Mouse (Mus musculus): ENCODE measurements around the gene Gpr18. TPM values are rescaled to one million over a fixed set of nuclear protein-coding genes. Genes with fewer than 3 reads are reported as not detected.

Gene Gpr18
- total RNA-seq (2021) = under 1 TPM in 1 of 2 experiments, not detected in 1; 0.39 TPM
- long read RNA-seq, experiment 1 = 0 reads
- long read RNA-seq, experiment 2 = 0 reads

GRCm38 (mm10) chr14:121915621-121916020 is at the start of gene Gpr18:
Gene Gpr18, minus strand, starts transcription at chr14:121915781.
- no peak for DNase-seq
- intact Hi-C loops (cut with DNase I) = no loop called here

DNA sequence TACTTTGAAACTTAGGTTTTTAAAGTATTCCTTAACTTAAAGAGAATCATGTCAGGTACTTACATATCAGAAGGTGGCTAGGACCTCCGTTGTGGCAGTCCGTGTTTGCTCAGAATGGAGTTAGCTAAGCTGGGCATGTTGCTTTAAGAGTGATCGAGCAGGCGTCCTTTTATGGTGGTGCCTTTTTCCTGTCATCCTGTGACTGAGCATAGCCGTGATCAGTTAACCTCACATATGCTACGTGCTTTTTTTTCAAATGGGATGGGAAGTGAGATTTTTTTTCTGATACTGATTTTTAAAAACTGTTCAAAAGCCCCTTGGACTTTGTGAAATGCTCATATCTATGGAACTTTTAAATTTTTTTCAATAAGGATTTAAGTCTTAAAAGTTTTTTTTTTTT is 49.4 kb upstream of the Gpr18 start, which contains the start of gene Gpr183:
Gene Gpr183 (minus strand): TSS at position 206 of the 400 bp plus-strand sequence.
- intact Hi-C loops (cut with DNase I) = loop anchor here (5.0 kb wide), 1 partner anchor 33 kb away; no protein-coding TSS in a partner anchor
- no peak for DNase-seq

DNA sequence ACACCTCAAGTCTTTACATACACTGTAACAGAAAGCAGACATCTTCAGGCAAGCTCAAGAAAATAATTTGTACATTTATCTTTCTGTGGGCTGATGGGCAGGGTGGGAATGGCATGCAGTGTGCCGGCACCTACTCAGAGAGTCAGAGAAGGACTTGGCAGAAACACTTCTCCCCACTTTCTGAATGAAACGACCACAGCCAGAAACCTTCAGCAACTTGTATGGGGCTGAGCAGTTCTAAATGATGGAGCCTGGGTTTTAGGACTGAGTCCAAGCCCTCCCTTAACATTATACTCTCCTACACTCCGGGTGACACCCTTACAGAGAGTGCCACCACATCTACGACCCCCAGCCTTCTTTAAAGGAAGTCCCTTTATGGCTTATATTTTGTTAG is 48.4 kb upstream of the Gpr18 start:
- DNase-seq = no peak
- intact Hi-C loops (cut with DNase I) = no loop called here

DNA sequence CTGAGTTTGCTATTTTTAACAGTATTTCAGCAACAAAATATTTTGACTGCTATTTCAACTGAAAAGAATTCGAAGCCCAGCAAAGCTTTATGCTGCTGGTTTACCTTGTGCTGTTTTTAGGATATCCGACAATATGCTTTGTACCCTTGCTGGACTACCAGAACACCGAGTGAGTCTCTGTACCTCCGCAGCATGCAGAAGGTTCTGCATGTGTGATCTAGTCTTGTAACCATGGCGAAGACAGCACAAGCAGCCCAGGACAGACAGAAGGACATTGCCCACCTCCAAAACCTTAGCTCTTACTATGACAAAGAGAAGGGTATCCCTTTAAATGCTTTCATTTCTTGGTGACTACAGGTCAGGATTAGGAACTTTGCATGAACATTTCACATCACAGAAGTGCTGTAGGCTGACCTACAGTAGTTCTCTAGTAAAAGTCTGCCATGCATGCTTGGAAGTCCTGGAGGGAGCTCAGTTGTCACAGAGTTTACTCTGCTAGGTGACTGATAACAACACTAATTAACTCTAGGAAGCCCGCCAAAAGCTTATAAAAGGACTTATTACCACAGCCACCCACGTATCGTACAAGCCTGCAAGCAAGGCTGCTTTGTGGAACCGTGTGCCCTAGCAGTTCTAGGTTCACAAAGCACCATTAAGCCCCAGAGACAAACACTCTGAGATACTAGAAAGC is 47.8 kb upstream of the Gpr18 start:
- intact Hi-C loops (cut with DNase I) = no loop called here
- DNase-seq = no peak

DNA sequence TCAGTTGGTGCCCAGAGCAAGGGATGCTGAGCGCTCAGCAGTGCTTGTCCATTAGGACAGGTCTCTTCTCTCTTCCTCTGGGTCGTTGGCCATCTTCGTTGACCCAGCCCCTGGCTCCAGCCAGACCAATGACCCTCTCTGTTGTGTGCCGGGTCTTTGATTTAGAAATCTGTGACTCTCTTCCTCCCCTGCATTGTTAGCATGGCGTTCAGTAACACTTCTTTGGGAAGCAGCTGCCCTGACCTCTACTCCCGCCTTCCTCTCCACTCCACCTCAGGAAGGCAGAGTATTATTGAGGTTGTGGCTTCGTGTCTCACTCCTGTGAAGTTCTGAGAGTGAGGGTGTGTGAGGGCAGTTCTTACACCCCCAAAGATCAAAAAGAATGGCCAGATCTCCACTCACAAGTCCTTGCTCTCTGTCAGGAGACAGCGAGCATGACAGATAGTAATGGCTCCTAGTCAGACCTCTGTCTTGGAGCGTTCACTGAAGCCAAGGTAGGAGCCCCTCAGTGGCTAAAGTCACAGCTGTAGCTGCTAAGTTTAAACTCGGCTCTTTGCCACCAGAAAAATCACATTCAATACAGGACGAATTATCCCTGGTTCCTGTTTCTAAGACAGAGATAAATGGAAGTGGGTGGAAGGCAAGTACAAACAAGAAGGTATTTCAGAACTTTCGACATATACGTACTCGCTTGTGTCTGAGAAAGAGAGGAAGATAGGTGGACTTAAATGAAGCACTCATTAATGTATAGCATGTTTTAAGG is 46.7 kb upstream of the Gpr18 start:
- no peak for DNase-seq
- intact Hi-C loops (cut with DNase I) = no loop called here

DNA sequence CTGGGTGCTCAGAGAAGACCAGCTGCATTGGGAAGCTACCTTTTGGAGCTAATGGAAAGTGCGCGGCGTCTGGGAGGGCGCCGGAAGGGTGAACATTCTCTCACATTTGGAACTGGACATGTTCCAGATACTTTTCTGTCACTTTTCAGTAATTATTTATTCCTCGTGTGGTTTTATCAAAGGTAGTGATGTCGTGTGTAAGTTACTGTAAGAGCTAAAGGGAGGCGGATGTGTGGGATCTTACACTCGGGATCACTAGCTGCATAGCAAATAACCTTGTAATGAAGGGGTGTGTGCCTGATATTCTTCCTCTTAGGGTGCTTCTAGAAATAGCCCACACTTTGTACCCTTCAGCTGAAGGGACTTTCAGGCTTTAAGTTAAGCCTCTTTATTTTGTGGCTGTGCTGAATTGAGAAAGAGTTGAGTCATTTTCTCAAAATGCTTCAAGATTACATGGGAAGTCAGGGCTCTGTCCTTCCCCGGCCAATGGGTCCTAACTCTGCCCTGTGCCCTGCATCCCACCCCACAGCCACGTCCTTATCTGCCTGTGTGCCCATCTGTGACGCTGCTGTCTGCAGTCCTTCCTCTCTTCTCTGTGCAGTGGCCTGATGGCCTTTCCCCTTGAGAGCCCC is 46.0 kb upstream of the Gpr18 start:
- intact Hi-C loops (cut with DNase I) = no loop called here
- no peak for DNase-seq

- intact Hi-C loops (cut with DNase I) = no loop called here
- DNase-seq = no peak
These were observed 45.4 kb upstream of the Gpr18 start for GRCm38 (mm10) chr14:121960997-121961396.

- no peak for DNase-seq
- intact Hi-C loops (cut with DNase I) = no loop called here
These were observed 45.0 kb upstream of the Gpr18 start for GRCm38 (mm10) chr14:121960531-121960930.

- intact Hi-C loops (cut with DNase I) = no loop called here
- no peak for DNase-seq
These were observed 44.5 kb upstream of the Gpr18 start for GRCm38 (mm10) chr14:121960031-121960430.

DNA sequence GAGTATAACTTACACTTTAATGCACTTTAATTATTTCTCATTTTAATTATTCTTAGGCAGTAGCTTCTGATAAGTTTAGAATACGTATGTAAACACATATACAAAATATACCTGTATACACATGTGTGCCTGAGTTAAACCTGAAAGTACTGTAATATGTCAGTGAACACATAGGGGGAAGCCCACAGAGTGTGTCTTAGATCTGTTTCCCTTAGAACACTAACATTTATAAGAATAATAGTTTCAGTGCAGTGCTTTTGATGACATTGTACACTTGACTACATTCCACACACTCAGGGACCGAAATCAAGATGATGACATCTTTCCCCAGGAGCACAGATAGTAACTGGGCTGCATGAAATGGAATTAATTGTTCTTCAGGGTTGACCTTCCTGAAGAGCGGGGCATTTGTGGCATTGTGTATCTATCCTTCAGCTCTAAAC is 44.0 kb upstream of the Gpr18 start:
- no peak for DNase-seq
- intact Hi-C loops (cut with DNase I) = no loop called here

GRCm38 (mm10) chr14:121958751-121959537 is 43.4 kb upstream of the Gpr18 start:
- DNase-seq = no peak
- intact Hi-C loops (cut with DNase I) = no loop called here

GRCm38 (mm10) chr14:121958041-121958750 is 42.6 kb upstream of the Gpr18 start:
- no peak for DNase-seq
- intact Hi-C loops (cut with DNase I) = no loop called here

GRCm38 (mm10) chr14:121957176-121957871 is 41.7 kb upstream of the Gpr18 start:
- intact Hi-C loops (cut with DNase I) = no loop called here
- DNase-seq = no peak

- intact Hi-C loops (cut with DNase I) = no loop called here
- no peak for DNase-seq
These were observed 40.7 kb upstream of the Gpr18 start for GRCm38 (mm10) chr14:121956291-121956690.

DNA sequence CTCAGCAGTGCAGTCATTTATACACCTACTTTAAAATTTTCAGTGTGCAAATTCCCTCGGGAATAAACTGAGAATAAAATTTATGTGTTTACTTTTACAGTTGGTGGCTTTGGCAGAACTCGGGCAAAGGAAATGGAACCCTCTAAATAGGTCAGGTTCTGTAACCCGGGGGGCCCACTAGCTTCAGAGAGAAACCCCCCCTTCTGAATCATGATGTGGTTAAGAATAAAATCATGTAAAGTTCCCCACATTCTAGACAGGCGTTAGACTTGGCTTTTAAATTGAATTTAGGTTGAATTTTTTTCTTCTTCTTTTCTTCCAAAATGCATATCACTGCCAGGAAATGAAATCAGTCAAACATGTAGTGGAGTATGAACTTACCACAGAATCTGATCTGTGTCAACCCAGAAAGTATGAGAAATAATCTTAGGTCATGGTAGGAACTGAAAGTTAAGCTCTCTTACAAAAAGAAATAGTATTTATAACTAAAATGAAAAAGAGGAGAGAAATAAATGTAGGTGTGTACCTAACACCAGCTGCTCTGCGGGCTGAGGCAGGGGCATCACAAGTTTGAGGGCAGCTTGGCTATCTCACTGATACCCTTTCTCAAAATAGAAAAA is 39.7 kb upstream of the Gpr18 start:
- DNase-seq = no peak
- intact Hi-C loops (cut with DNase I) = no loop called here

- no peak for DNase-seq
- intact Hi-C loops (cut with DNase I) = no loop called here
These were observed 39.0 kb upstream of the Gpr18 start for GRCm38 (mm10) chr14:121954608-121955007.

GRCm38 (mm10) chr14:121954129-121954528 is 38.5 kb upstream of the Gpr18 start:
- intact Hi-C loops (cut with DNase I) = no loop called here

DNA sequence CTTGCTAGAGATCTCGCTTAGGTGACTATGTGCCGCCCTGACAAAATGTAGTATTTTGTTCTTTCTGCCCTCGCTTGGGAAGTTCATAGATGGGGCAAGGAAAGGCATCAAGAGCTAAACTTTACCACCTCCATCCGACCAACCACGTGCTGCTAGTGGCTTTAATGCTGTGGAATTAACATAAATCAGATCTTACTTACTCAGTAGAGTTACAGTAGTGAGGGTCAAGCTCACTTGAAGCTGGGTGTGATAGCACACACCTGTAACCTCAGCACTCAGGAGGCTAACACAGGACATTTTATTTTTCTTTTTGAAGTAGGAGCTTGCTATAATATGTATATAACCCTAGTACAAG is 36.4 kb upstream of the Gpr18 start:
- DNase-seq = no peak
- intact Hi-C loops (cut with DNase I) = no loop called here

More at GRCm38 (mm10) chr14:121954129-121954528, 38.5 kb upstream of the Gpr18 start:
- DNase-seq = no peak
